Mouse (Mus musculus) midbrain, embryonic 11.5 days (tissue): ENCODE results near the gene Upk3b. TPM values are rescaled to one million over a fixed set of nuclear protein-coding genes. Genes with fewer than 3 reads are reported as not detected.

Experiments used
- ATAC-seq: fragments of 200-750 bp; cut with Nextera tagmentation; 2 replicates; pipeline ENCODE4 v1.8.0; 2017; ENCODE audit warnings: moderate TSS enrichment, moderate library complexity; ENCODE audit not compliant: low FRiP score
- DNase-seq: peaks from one replicate; pipeline ENCODE4 v3.0.0; 2015; ENCODE audit warnings: low spot score; ENCODE audit errors: missing footprints
- H3K27ac ChIP-seq: fragments of 300-500 bp; sonication (generic); 2 replicates; pipeline ENCODE4 v1.5.1; 2014; ENCODE audit warnings: low read depth, low read length
- H3K27me3 ChIP-seq: fragments of 300-500 bp; sonication (generic); 2 replicates; pipeline ENCODE4 v1.6.1; 2014; ENCODE audit warnings: mild to moderate bottlenecking, low read length, moderate library complexity, mixed read lengths; ENCODE audit not compliant: control insufficient read depth, insufficient read depth
- H3K36me3 ChIP-seq: fragments of 300-500 bp; sonication (generic); 2 replicates; pipeline ENCODE4 v1.6.1; 2014; ENCODE audit warnings: mild to moderate bottlenecking, low read length, moderate library complexity, mixed read lengths; ENCODE audit not compliant: control insufficient read depth, insufficient read depth
- H3K4me1 ChIP-seq: fragments of 300-500 bp; sonication (generic); 2 replicates; pipeline ENCODE4 v1.6.1; 2014; ENCODE audit warnings: low read length; ENCODE audit not compliant: control insufficient read depth, insufficient read depth
- H3K4me2 ChIP-seq: fragments of 300-500 bp; sonication (generic); 2 replicates; pipeline ENCODE4 v1.6.1; 2014; ENCODE audit warnings: mild to moderate bottlenecking, moderate library complexity
- H3K4me3 ChIP-seq: fragments of 300-500 bp; sonication (generic); 2 replicates; pipeline ENCODE4 v1.5.1; 2014; ENCODE audit warnings: low read depth, low read length
- H3K9ac ChIP-seq: fragments of 300-500 bp; sonication (generic); 2 replicates; pipeline ENCODE4 v1.6.1; 2014; ENCODE audit warnings: low read length
- H3K9me3 ChIP-seq: fragments of 300-500 bp; sonication (generic); 2 replicates; pipeline ENCODE4 v1.6.1; 2016; ENCODE audit warnings: low read length; ENCODE audit not compliant: control insufficient read depth
- WGBS: fragments of 180-500 bp; shearing (Covaris S2); extraction: QIAGEN DNeasy Blood & Tissue Kit; methylation state at CpG from one replicate; pipeline ENCODE4 v1.1.7; 2014; 5-methylcytosine and 5-hydroxymethylcytosine counted together
- polyA plus RNA-seq: library from polyadenylated mRNA; unstranded; fragments of >200 nt; fragmentation: Nextera tagmentation; extraction: Ambion mirVana; gene quantifications from 2 replicates; pipeline ENCODE4 v1.2.1, GENCODE M21; 2014

The Upk3b gene
- not detected in 2 replicates for polyA plus RNA-seq

DNA sequence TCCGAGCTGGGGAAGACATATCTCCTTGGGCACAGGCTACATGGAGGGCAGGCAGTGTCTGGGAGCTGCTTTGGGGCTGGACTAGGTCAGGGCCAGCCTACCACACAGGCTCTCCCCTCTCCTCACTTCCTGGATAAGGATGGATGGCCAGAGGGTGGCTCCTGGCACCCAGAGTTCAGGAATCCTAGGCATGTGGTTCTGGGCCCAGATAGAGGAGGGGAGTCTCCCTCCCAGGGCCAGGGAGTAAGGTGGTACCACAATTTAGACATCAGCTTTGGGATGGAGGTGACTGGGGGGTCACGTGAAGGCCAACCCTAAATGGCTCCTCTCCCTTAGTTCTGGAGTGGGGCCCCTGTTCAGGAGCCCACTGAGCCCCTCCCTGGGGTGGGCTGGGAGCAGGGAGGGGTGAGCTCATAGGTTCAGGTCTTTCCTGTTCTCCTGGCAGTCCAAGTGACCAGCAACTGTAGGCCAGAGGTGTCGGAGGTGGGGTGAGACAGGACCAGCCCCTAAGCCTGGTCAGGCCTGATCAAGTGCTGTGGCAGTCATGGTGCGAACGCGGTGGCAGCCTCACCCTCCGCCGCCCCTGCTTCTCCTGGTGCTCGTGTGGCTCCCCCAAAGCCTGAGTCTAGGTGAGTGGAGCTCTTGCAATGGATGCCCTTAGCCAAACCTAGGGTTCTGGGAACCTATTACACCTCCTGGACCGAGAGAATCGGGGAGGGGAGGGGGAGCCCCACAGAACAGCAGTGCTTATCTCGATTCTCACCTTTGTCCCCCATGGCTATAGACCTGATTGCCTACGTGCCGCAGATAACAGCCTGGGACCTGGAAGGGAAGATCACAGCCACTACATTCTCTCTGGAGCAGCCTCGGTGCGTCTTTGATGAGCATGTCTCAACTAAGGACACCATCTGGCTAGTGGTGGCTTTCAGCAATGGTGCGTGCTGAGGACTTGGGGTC is at the start of gene Upk3b:
Gene Upk3b, plus strand, starts transcription at position 239 of the 957 bp plus-strand sequence.
- no peaks in the 10 kb centered on the region for H3K4me1 ChIP-seq
- H3K9ac ChIP-seq = no peak within 1 kb of the TSS
- no peaks in the 10 kb centered on the region for H3K9me3 ChIP-seq
- no peaks in the 10 kb centered on the region for H3K36me3 ChIP-seq
- DNase-seq (no peak), ATAC-seq (no peak)
- H3K27ac ChIP-seq = no peak within 1 kb of the TSS
- H3K27me3 ChIP-seq = no peaks in the 10 kb centered on the region
- no peak within 1 kb of the TSS for H3K4me3 ChIP-seq
- 84% methylated on average over 17 of the region's 17 CpGs for WGBS
- no peak within 1 kb of the TSS for H3K4me2 ChIP-seq

DNA sequence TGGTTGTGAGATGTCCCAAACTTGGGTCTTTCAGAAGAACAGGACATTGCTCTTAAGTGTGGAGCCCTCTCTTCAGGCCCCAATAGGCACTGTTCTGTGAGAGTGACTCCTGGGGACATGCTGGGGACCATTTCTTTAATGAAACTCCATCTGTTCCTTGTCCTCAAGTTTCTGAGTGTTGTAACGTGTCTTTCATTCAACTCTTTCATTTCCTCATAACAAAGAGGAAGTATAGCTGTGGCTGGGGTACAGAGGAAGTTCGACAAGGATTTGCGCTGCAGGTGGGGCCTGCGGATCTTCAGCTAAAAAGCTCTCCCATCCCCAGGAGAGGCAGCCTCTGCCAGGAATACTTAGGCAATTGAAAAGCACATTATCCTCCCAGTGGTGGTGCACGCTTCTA is 47.7 kb upstream of the Upk3b start:
- 72% methylated on average over 5 of the region's 5 CpGs for WGBS
- ATAC-seq = no peak
- peaks cover 3% of the 10 kb centered on the region for H3K4me1 ChIP-seq

GRCm38 (mm10) chr5:135993381-135993965 is 44.8 kb upstream of the Upk3b start:
- H3K36me3 ChIP-seq = peaks cover 4% of the 10 kb centered on the region; the same call in 1 of the 2 replicates
- no peaks in the 10 kb centered on the region for H3K27me3 ChIP-seq
- H3K4me2 ChIP-seq = no peak overlapping the region
- WGBS = 78% methylated on average over 5 of the region's 5 CpGs
- H3K4me1 ChIP-seq = peaks cover 6% of the 10 kb centered on the region
- DNase-seq (no peak), ATAC-seq (no peak)
- no peak overlapping the region for H3K9ac ChIP-seq
- no peak overlapping the region for H3K4me3 ChIP-seq
- H3K27ac ChIP-seq = no peak overlapping the region
- H3K9me3 ChIP-seq = no peaks in the 10 kb centered on the region

More for the DNA sequence above, 47.7 kb upstream of the Upk3b start:
- no peak for DNase-seq
- H3K9ac ChIP-seq = no peak overlapping the region
- H3K27me3 ChIP-seq = no peaks in the 10 kb centered on the region
- H3K4me2 ChIP-seq = no peak overlapping the region
- H3K4me3 ChIP-seq = no peak overlapping the region
- no peak overlapping the region for H3K27ac ChIP-seq
- H3K9me3 ChIP-seq = no peaks in the 10 kb centered on the region
- H3K36me3 ChIP-seq = no peaks in the 10 kb centered on the region

GRCm38 (mm10) chr5:135994335-135994724 is 44.0 kb upstream of the Upk3b start:
- Histone ChIP-seq H3K4me3 (peak overlapping the region; percentile 73), H3K36me3 (peaks cover 8% of the 10 kb centered on the region; the same call in 1 of the 2 replicates), H3K9me3 (no peaks in the 10 kb centered on the region), H3K27me3 (no peaks in the 10 kb centered on the region), H3K9ac (no peak overlapping the region), H3K27ac (no peak overlapping the region), H3K4me2 (no peak overlapping the region), H3K4me1 (peaks cover 6% of the 10 kb centered on the region)
- peak; percentile 28; the same call in 1 of the 2 replicates for ATAC-seq
- 69% methylated on average over 8 of the region's 8 CpGs for WGBS
- no peak for DNase-seq

GRCm38 (mm10) chr5:135994725-135995687 is 43.3 kb upstream of the Upk3b start, which contains the start of gene Dtx2:
TSS of gene Dtx2 (plus strand) at chr5:135994800.
- WGBS = 1% methylated on average over 47 of the region's 47 CpGs
- peaks cover 6% of the 10 kb centered on the region for H3K4me1 ChIP-seq
- peak within 1 kb of the TSS; percentile 54; the same call in 1 of the 2 replicates for H3K27ac ChIP-seq
- H3K36me3 ChIP-seq = peaks cover 8% of the 10 kb centered on the region; the same call in 1 of the 2 replicates
- H3K9me3 ChIP-seq = no peaks in the 10 kb centered on the region
- no peaks in the 10 kb centered on the region for H3K27me3 ChIP-seq
- ATAC-seq (peak; percentile 94), DNase-seq (peak; percentile 98)
- H3K4me2 ChIP-seq = peak within 1 kb of the TSS; percentile 77
- H3K4me3 ChIP-seq = peak within 1 kb of the TSS; percentile 73
- H3K9ac ChIP-seq = peak within 1 kb of the TSS; percentile 81

DNA sequence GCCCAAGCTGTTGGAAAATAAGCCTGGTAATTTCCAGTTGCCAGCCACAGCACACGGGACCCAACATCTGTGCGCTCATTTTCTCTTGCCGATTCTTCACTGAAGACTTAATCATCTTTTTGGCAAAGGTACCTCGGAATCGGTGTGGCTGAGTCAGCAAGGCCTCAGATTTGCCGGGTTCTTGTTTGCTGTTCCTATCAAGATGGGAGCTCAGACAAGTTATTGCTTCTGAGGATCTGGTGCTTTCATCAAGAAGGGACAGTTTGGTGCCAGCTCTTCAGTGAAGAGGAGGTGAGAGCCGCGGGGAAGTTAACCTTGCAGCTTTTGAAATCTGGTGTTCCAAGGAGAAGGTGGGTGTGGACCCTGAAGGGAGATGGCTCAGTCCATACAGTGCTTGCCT is 42.1 kb upstream of the Upk3b start:
- no peak for DNase-seq
- 94% methylated on average over 8 of the region's 8 CpGs for WGBS

DNA sequence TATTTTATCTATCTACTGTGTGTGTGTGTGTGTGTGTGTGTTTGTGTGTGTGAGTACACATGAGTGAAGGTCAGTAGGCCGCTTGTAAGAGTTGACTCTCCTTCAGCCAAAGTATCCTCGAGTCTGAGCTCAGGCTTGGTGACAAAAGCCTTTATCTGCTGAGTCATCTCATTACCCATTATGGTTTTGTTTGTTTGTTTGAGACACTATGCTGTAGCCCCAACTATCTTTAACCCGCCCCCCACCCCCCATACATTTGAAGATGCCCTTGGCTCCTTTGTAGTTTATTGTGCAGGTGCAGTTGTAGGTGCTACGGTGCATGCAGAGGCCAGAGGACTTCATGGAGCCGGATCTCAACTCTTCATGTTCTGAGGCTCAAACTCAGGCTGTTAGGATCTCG is 37.1 kb upstream of the Upk3b start:
- WGBS = 93% methylated on average over 6 of the region's 6 CpGs
- Histone ChIP-seq H3K9ac (no peak overlapping the region), H3K36me3 (peaks cover 8% of the 10 kb centered on the region; the same call in 1 of the 2 replicates), H3K4me1 (no peaks in the 10 kb centered on the region), H3K4me2 (no peak overlapping the region), H3K27ac (no peak overlapping the region), H3K9me3 (no peaks in the 10 kb centered on the region), H3K4me3 (no peak overlapping the region), H3K27me3 (no peaks in the 10 kb centered on the region)
- ATAC-seq = no peak
- no peak for DNase-seq

More for the DNA sequence above, 42.1 kb upstream of the Upk3b start:
- H3K4me3 ChIP-seq = no peak overlapping the region
- H3K27me3 ChIP-seq = no peaks in the 10 kb centered on the region
- peaks cover 8% of the 10 kb centered on the region; the same call in 1 of the 2 replicates for H3K36me3 ChIP-seq
- no peak overlapping the region for H3K9ac ChIP-seq
- H3K4me1 ChIP-seq = peaks cover 6% of the 10 kb centered on the region
- H3K4me2 ChIP-seq = no peak overlapping the region
- no peaks in the 10 kb centered on the region for H3K9me3 ChIP-seq
- no peak for ATAC-seq
- H3K27ac ChIP-seq = no peak overlapping the region

DNA sequence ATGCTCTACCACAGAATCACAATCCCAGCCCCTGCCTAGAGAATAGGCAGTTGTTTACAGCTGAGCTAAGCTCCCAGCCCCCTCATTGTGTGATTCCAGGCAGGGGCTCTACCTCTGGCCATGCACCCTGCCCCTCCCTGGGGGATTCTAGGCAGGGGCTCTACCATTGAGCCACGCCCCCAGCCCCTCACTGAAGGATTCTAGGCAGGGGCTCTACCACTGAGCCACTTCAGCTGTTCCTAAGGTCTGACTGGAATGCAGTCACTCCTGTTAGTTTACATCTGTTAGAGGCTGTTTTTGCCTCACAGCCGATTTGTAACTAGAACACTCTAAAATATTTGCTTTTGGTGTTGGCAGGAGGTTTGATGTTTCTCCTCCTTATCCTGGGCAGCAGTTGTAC is 36.0 kb upstream of the Upk3b start:
- peaks cover 5% of the 10 kb centered on the region; the same call in 1 of the 2 replicates for H3K36me3 ChIP-seq
- no peak overlapping the region for H3K27ac ChIP-seq
- no peak overlapping the region for H3K4me2 ChIP-seq
- no peaks in the 10 kb centered on the region for H3K9me3 ChIP-seq
- 69% methylated on average over 2 of the region's 2 CpGs for WGBS
- no peak overlapping the region for H3K4me3 ChIP-seq
- DNase-seq (no peak), ATAC-seq (no peak)
- H3K9ac ChIP-seq = no peak overlapping the region
- H3K27me3 ChIP-seq = no peaks in the 10 kb centered on the region
- no peaks in the 10 kb centered on the region for H3K4me1 ChIP-seq
